Mouse (Mus musculus): ENCODE data around the gene Olfr360. TPM values are rescaled to one million over a fixed set of nuclear protein-coding genes. Genes with fewer than 3 reads are reported as not detected.

The Olfr360 gene
- not detected for polyA plus RNA-seq (2014; fragmentation: Illumina TruSeq; extraction: RNeasy Lipid Tissue Mini Kit (QIAGEN cat#74804); ENCODE audit: low read depth, low replicate concordance)

DNA sequence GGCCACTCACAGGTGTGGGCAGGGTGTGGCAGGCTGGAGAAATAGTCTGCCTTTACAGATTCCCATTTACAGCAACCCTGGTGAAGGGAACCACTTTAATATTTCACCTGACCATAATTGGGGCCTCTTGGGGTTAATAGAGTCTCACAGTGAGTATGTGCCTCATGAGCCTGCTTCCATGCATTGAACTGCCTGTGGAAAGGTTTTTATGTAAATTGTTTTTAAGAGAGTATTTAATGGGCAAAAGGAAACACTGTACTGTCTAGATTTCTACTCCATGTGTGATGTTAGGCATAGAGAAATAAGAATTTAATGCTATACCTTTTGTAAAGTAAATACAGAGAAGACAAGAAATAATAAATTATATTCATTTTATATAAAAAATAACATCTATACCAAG, at the start of gene Olfr360:
Gene Olfr360 (plus strand): TSS at position 301 of the 400 bp plus-strand sequence.

DNA sequence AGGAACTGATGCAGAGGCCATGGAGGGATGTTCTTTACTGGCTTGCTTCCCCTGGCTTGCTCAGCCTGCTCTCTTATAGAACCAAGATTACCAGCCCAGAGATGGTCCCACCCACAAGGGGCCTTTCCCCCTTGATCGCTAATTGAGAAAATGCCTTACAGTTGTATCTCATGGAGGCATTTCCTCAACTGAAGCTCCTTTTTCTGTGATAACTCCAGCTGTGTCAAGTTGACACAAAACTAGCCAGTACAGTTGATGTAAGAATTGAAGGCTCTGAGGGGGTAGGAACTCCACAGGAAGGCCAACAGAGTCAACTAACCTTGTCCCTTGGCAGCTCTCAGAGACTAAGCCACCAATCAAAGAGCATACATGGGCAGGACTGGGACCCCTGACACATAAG, 23.6 kb downstream of the Olfr360 start, which contains the start of gene Olfr361:
Gene Olfr361 (minus strand): TSS at position 101 of the 400 bp plus-strand sequence.

GRCm38 (mm10) chr2:37117810-37118209, 52.3 kb downstream of the Olfr360 start, which contains the start of gene Olfr362:
Gene Olfr362 (minus strand): TSS chr2:37117910.

Other genes starting within 250 kb of the Olfr360 start
- gene Olfr3, start 248.7 kb upstream of the Olfr360 start, polyA plus RNA-seq (2014; fragmentation: Illumina TruSeq; extraction: RNeasy Lipid Tissue Mini Kit (QIAGEN cat#74804); ENCODE audit: low read depth, low replicate concordance), result not detected
- not detected for gene Olfr350, start 219.4 kb upstream of the Olfr360 start, polyA plus RNA-seq (2014; fragmentation: Illumina TruSeq; extraction: RNeasy Lipid Tissue Mini Kit (QIAGEN cat#74804); ENCODE audit: low read depth, low replicate concordance)
- not detected for gene Olfr351, start 203.1 kb upstream of the Olfr360 start, polyA plus RNA-seq (2014; fragmentation: Illumina TruSeq; extraction: RNeasy Lipid Tissue Mini Kit (QIAGEN cat#74804); ENCODE audit: low read depth, low replicate concordance)
- gene Olfr352, start 197.3 kb upstream of the Olfr360 start, polyA plus RNA-seq (2014; fragmentation: Illumina TruSeq; extraction: RNeasy Lipid Tissue Mini Kit (QIAGEN cat#74804); ENCODE audit: low read depth, low replicate concordance), result not detected
- not detected for gene Olfr353, start 172.8 kb upstream of the Olfr360 start, polyA plus RNA-seq (2014; fragmentation: Illumina TruSeq; extraction: RNeasy Lipid Tissue Mini Kit (QIAGEN cat#74804); ENCODE audit: low read depth, low replicate concordance)
- gene Olfr354, start 160.1 kb upstream of the Olfr360 start, polyA plus RNA-seq (2014; fragmentation: Illumina TruSeq; extraction: RNeasy Lipid Tissue Mini Kit (QIAGEN cat#74804); ENCODE audit: low read depth, low replicate concordance), result not detected
- not detected for gene Olfr355, start 136.8 kb upstream of the Olfr360 start, polyA plus RNA-seq (2014; fragmentation: Illumina TruSeq; extraction: RNeasy Lipid Tissue Mini Kit (QIAGEN cat#74804); ENCODE audit: low read depth, low replicate concordance)
- gene Olfr356, start 128.6 kb upstream of the Olfr360 start, polyA plus RNA-seq (2014; fragmentation: Illumina TruSeq; extraction: RNeasy Lipid Tissue Mini Kit (QIAGEN cat#74804); ENCODE audit: low read depth, low replicate concordance), result not detected
- not detected for gene Olfr357, start 71.9 kb upstream of the Olfr360 start, polyA plus RNA-seq (2014; fragmentation: Illumina TruSeq; extraction: RNeasy Lipid Tissue Mini Kit (QIAGEN cat#74804); ENCODE audit: low read depth, low replicate concordance)
- gene Olfr358, start 56.4 kb upstream of the Olfr360 start, polyA plus RNA-seq (2014; fragmentation: Illumina TruSeq; extraction: RNeasy Lipid Tissue Mini Kit (QIAGEN cat#74804); ENCODE audit: low read depth, low replicate concordance), result not detected
- gene Olfr361, start 23.5 kb downstream of the Olfr360 start, polyA plus RNA-seq (2014; fragmentation: Illumina TruSeq; extraction: RNeasy Lipid Tissue Mini Kit (QIAGEN cat#74804); ENCODE audit: low read depth, low replicate concordance), result not detected
- gene Olfr362, start 52.2 kb downstream of the Olfr360 start, polyA plus RNA-seq (2014; fragmentation: Illumina TruSeq; extraction: RNeasy Lipid Tissue Mini Kit (QIAGEN cat#74804); ENCODE audit: low read depth, low replicate concordance), result not detected
- not detected for gene Olfr364-ps1, start 73.6 kb downstream of the Olfr360 start, polyA plus RNA-seq (2014; fragmentation: Illumina TruSeq; extraction: RNeasy Lipid Tissue Mini Kit (QIAGEN cat#74804); ENCODE audit: low read depth, low replicate concordance)
- not detected for gene Olfr365, start 122.5 kb downstream of the Olfr360 start, polyA plus RNA-seq (2014; fragmentation: Illumina TruSeq; extraction: RNeasy Lipid Tissue Mini Kit (QIAGEN cat#74804); ENCODE audit: low read depth, low replicate concordance)
- gene Olfr366, start 145.8 kb downstream of the Olfr360 start, polyA plus RNA-seq (2014; fragmentation: Illumina TruSeq; extraction: RNeasy Lipid Tissue Mini Kit (QIAGEN cat#74804); ENCODE audit: low read depth, low replicate concordance), result not detected

All from liver, adult 10 weeks (tissue).